Mouse (Mus musculus) heart, embryonic 16.5 days (tissue): Measurements from ENCODE around the gene Pcp4. TPM values are rescaled to one million over a fixed set of nuclear protein-coding genes. Genes with fewer than 3 reads are reported as not detected.

Experiments
- ATAC-seq: fragments of 200-750 bp; cut with Nextera tagmentation; replicated peaks from 2 replicates; pipeline ENCODE4 v1.8.0; 2017; ENCODE audit warnings: moderate number of reproducible peaks; ENCODE audit not compliant: insufficient read depth, low FRiP score; ENCODE audit errors: extremely low read depth
- H3K27ac ChIP-seq: fragments of 300-500 bp; sonication (generic); 2 replicates; pipeline ENCODE4 v1.5.1; 2014; ENCODE audit warnings: mild to moderate bottlenecking, low read length, control low read depth, moderate library complexity
- H3K27me3 ChIP-seq: fragments of 300-500 bp; sonication (generic); 2 replicates; pipeline ENCODE4 v1.6.1; 2014; ENCODE audit warnings: low read length, mixed read lengths; ENCODE audit not compliant: control insufficient read depth, insufficient read depth
- H3K36me3 ChIP-seq: fragments of 300-500 bp; sonication (generic); 2 replicates; pipeline ENCODE4 v1.6.1; 2014; ENCODE audit not compliant: control insufficient read depth, insufficient read depth
- H3K4me1 ChIP-seq: fragments of 300-500 bp; sonication (generic); 2 replicates; pipeline ENCODE4 v1.6.1; 2014; ENCODE audit warnings: low read length, mixed read lengths; ENCODE audit not compliant: control insufficient read depth, insufficient read depth
- H3K4me2 ChIP-seq: fragments of 300-500 bp; sonication (generic); 2 replicates; pipeline ENCODE4 v1.6.1; 2014; ENCODE audit warnings: low read depth, mild to moderate bottlenecking, control low read depth, low read length
- H3K4me3 ChIP-seq: fragments of 300-500 bp; sonication (generic); 2 replicates; pipeline ENCODE4 v1.5.1; 2014; ENCODE audit warnings: mild to moderate bottlenecking, control low read depth, low read length
- H3K9ac ChIP-seq: fragments of 300-500 bp; sonication (generic); 2 replicates; pipeline ENCODE4 v1.6.1; 2014; ENCODE audit warnings: low read length, control low read depth
- H3K9me3 ChIP-seq: fragments of 300-500 bp; sonication (generic); replicated peaks from 2 replicates; pipeline ENCODE4 v1.6.1; 2016; ENCODE audit warnings: low read length; ENCODE audit not compliant: control insufficient read depth
- WGBS: fragments of 180-500 bp; shearing (Covaris S2); extraction: QIAGEN DNeasy Blood & Tissue Kit; methylation state at CpG from one replicate; pipeline ENCODE4 v1.1.7; 2014; 5-methylcytosine and 5-hydroxymethylcytosine counted together
- polyA plus RNA-seq: library from polyadenylated mRNA; unstranded; fragments of >200 nt; fragmentation: Nextera tagmentation; extraction: Ambion mirVana; gene quantifications from 2 replicates; pipeline ENCODE4 v1.2.1, GENCODE M21; 2015

The Pcp4 gene
- polyA plus RNA-seq, 1 experiment from 2014 or later, result 1.4 TPM

DNA sequence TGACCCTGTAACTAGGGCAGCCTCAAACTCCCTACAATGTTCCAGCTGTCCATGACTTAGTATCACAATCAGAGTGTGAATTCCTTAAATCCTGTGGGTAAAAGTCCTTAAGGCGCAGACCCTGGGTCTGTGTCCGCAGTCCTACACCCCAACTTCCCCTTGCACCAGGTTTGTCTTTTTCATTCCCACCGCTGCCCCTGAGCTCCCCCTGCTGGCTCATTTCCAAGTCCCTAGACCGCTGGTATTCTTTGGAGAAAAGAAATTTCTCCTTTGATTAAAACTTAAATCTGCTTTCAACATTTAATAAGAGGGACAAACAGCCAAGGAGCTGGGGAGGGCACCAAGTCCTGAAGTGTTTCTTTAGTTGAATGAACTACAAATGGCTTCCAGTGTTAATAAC is 2.2 kb downstream of the Pcp4 start:
- Histone ChIP-seq H3K36me3 (no peaks in the 10 kb centered on the region), H3K27me3 (peaks cover 2% of the 10 kb centered on the region; the same call in 1 of the 2 replicates), H3K9ac (no peak overlapping the region), H3K4me3 (no peak overlapping the region), H3K4me1 (peaks cover 9% of the 10 kb centered on the region), H3K9me3 (no peaks in the 10 kb centered on the region), H3K27ac (no peak overlapping the region), H3K4me2 (no peak overlapping the region)
- 51% methylated on average over 4 of the region's 4 CpGs for WGBS
- ATAC-seq, result no peak

- Histone ChIP-seq H3K27me3 (peaks cover 2% of the 10 kb centered on the region; the same call in 1 of the 2 replicates), H3K4me2 (peak overlapping the region; percentile 48), H3K4me3 (no peak overlapping the region), H3K36me3 (no peaks in the 10 kb centered on the region), H3K27ac (no peak overlapping the region), H3K4me1 (peaks cover 9% of the 10 kb centered on the region), H3K9me3 (no peaks in the 10 kb centered on the region), H3K9ac (peak overlapping the region; percentile 20; the same call in 1 of the 2 replicates)
- 16% methylated on average over 5 of the region's 5 CpGs for WGBS
- ATAC-seq, result 0 out of 2 replicates have a peak, but pooled peaks have one; percentile 55
Measured at GRCm38 (mm10) chr16:96472361-96472760, 5.0 kb downstream of the Pcp4 start.

DNA sequence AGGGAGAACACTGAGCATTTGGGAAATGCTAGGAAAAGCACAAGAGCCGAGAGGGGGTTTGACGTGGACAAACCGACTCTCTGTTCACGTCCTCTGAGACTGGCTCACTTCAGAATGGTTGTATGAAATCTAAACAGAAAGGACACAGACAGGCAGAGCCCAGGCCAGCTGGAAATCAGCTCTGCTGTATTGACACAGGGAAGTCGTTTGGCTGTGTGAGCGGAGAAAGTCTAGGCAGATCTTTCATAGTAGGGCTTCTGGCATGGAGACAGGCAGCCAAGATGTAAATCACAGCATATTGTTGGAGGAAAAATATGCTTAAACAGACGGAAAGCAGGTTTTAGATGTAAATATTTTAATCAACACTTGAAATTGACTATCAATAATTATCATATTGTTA is 5.4 kb downstream of the Pcp4 start:
- Histone ChIP-seq H3K36me3 (no peaks in the 10 kb centered on the region), H3K9ac (peak overlapping the region; percentile 20; the same call in 1 of the 2 replicates), H3K4me3 (no peak overlapping the region), H3K4me2 (peak overlapping the region; percentile 48), H3K27ac (no peak overlapping the region), H3K27me3 (no peaks in the 10 kb centered on the region), H3K9me3 (no peaks in the 10 kb centered on the region), H3K4me1 (peaks cover 9% of the 10 kb centered on the region)
- ATAC-seq, result no peak
- WGBS, result 22% methylated on average over 7 of the region's 7 CpGs

DNA sequence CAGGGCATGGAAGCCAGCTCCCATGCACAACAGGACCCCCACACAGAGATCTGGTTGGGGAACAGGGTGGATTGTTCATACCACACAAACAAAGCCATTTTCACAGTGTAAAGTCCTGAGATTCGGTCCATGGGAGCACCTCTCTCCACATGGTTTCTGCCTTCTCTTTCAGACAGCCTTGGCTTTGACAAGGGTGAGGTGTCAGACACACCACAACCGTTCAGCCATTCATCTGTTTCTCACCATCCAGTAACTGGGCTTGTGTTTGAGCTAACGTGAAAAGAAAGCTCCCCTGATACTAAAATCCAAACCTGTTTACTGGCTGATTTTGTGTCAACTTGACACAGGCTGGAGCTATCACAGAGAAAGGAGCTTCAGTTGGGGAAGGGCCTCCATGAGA is 6.8 kb downstream of the Pcp4 start:
- peaks cover 9% of the 10 kb centered on the region for H3K4me1 ChIP-seq
- WGBS, result 66% methylated on average over 3 of the region's 3 CpGs
- H3K27ac ChIP-seq, result no peak overlapping the region
- H3K9me3 ChIP-seq, result no peaks in the 10 kb centered on the region
- ATAC-seq, result no peak
- H3K4me2 ChIP-seq, result no peak overlapping the region
- no peak overlapping the region for H3K4me3 ChIP-seq
- no peaks in the 10 kb centered on the region for H3K36me3 ChIP-seq
- no peak overlapping the region for H3K9ac ChIP-seq
- no peaks in the 10 kb centered on the region for H3K27me3 ChIP-seq

DNA sequence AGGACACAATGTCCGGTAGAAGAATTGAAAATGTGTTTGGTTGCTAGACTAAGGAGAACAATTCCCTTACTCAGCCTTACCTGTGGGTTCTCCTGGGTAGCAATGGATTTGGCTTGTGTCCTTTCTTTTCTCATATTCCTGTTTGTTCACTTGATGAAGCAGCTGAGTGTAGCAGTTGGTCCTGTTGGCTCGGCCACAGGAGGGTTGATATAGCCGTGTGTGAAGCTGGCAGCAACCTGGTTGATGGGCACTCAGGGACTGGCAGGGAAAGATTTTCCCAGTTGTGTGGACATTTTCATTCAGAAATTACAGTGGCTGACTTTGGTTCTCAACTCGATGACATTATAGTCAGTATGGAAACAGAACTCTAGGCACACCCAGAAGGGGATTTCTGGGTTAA is 14.4 kb downstream of the Pcp4 start:
- H3K27me3 ChIP-seq, result no peaks in the 10 kb centered on the region
- H3K36me3 ChIP-seq, result no peaks in the 10 kb centered on the region
- H3K4me1 ChIP-seq, result no peaks in the 10 kb centered on the region
- H3K4me2 ChIP-seq, result no peak overlapping the region
- no peak for ATAC-seq
- no peaks in the 10 kb centered on the region for H3K9me3 ChIP-seq
- H3K27ac ChIP-seq, result no peak overlapping the region
- no peak overlapping the region for H3K4me3 ChIP-seq
- no peak overlapping the region for H3K9ac ChIP-seq
- 85% methylated on average over 4 of the region's 4 CpGs for WGBS

DNA sequence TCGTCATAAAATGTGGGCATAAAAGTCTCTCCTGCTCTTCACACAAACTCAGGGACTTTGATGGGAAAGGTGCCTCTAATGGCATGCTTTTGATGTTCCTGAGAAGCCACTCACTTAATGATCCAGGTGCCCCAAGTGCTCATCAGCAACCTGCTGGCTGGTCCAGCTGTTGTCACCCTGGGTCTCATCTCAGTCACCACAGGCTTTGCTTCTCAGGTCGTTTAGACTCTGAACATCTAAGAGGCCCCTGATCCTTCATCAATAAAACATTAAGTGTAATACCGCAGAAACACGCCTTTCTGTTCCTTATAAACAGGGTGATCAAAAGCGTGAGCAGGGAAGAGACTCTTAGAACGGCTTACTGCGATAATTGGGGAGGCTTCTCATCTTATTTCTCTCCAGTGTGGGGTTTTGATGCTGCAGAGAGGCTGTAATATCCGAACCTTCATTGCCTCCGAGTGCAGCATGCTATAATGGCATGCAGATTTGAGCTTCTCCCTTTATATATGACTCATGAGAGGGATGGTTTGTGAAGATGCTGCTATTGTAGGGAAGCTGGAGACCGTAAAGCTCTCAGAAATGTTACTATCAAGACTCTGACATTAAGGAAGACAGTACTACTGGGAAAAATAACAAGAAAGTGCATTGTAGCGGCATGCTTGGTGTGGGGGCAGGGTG is 19.7 kb downstream of the Pcp4 start:
- no peak overlapping the region for H3K27ac ChIP-seq
- H3K36me3 ChIP-seq, result no peaks in the 10 kb centered on the region
- H3K27me3 ChIP-seq, result no peaks in the 10 kb centered on the region
- no peak overlapping the region for H3K4me2 ChIP-seq
- no peaks in the 10 kb centered on the region for H3K9me3 ChIP-seq
- no peak overlapping the region for H3K4me3 ChIP-seq
- no peak for ATAC-seq
- no peak overlapping the region for H3K9ac ChIP-seq
- H3K4me1 ChIP-seq, result no peaks in the 10 kb centered on the region
- WGBS, result 75% methylated on average over 11 of the region's 11 CpGs

DNA sequence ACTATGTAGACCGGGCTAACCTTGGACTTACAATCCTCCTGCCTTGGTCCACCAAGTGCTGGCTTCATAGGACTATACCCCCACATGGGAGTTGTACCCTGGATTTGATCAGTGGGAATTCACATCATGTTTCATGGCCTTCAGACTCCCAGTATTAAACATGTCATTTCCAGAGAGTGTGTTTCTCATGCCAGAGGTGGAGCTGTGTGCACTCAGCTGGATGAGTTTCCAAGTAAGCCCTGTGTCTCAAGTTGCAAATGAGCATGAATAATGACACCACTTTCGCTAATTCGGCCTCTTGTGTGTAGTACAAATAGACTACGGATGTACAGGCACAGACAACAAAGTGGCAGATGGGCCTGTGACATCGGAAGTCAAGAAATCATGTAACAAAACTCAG is 20.6 kb downstream of the Pcp4 start:
- Histone ChIP-seq H3K9ac (no peak overlapping the region), H3K4me2 (no peak overlapping the region), H3K4me3 (no peak overlapping the region), H3K27ac (no peak overlapping the region), H3K9me3 (no peaks in the 10 kb centered on the region), H3K4me1 (no peaks in the 10 kb centered on the region), H3K36me3 (no peaks in the 10 kb centered on the region), H3K27me3 (no peaks in the 10 kb centered on the region)
- ATAC-seq, result no peak
- 80% methylated on average over 5 of the region's 5 CpGs for WGBS

GRCm38 (mm10) chr16:96491530-96491929 is 24.1 kb downstream of the Pcp4 start:
- Histone ChIP-seq H3K9me3 (no peaks in the 10 kb centered on the region), H3K27me3 (no peaks in the 10 kb centered on the region), H3K27ac (no peak overlapping the region), H3K9ac (no peak overlapping the region), H3K4me3 (no peak overlapping the region), H3K4me2 (no peak overlapping the region), H3K4me1 (no peaks in the 10 kb centered on the region), H3K36me3 (no peaks in the 10 kb centered on the region)
- WGBS, result 78% methylated on average over 3 of the region's 3 CpGs
- ATAC-seq, result no peak

GRCm38 (mm10) chr16:96494079-96494478 is 26.7 kb downstream of the Pcp4 start:
- H3K4me2 ChIP-seq, result no peak overlapping the region
- H3K9ac ChIP-seq, result no peak overlapping the region
- WGBS, result 71% methylated on average over 6 of the region's 6 CpGs
- no peak for ATAC-seq
- no peaks in the 10 kb centered on the region for H3K4me1 ChIP-seq
- no peak overlapping the region for H3K4me3 ChIP-seq
- no peak overlapping the region for H3K27ac ChIP-seq
- H3K27me3 ChIP-seq, result no peaks in the 10 kb centered on the region
- H3K36me3 ChIP-seq, result no peaks in the 10 kb centered on the region
- no peaks in the 10 kb centered on the region for H3K9me3 ChIP-seq
